Mouse (Mus musculus) layer of hippocampus, postnatal 10 days (tissue): ENCODE data around the gene Akap6. TPM values are rescaled to one million over a fixed set of nuclear protein-coding genes. Genes with fewer than 3 reads are reported as not detected.

ENCODE experiments used
- DNase-seq, 2 experiments: peaks; one replicate each; pipeline ENCODE4 v3.0.0; 2021; ENCODE audit warnings: low spot score in 2 of 2
- total RNA-seq, 2 experiments: library from RNA; stranded (reverse); gene quantifications; 2 replicates each; pipeline ENCODE4 v1.2.3; 2021

Gene Akap6
- total RNA-seq, 2 experiments from 2014 or later: 140 to 143 TPM

GRCm38 (mm10) chr12:53024575-53025246, 325.5 kb downstream of the Akap6 start:
- no peak for DNase-seq

GRCm38 (mm10) chr12:53027308-53027707, 328.1 kb downstream of the Akap6 start:
- no peak for DNase-seq

GRCm38 (mm10) chr12:53028926-53029325, 329.7 kb downstream of the Akap6 start:
- no peak for DNase-seq

- no peak for DNase-seq
Observed at GRCm38 (mm10) chr12:53029910-53030309, 330.7 kb downstream of the Akap6 start.

GRCm38 (mm10) chr12:53032762-53033161, 333.6 kb downstream of the Akap6 start:
- DNase-seq: peak; percentile 41 to 57

- peak; percentile 56 to 68 for DNase-seq
Observed at GRCm38 (mm10) chr12:53033404-53033913, 334.3 kb downstream of the Akap6 start.

GRCm38 (mm10) chr12:53040634-53041033, 341.5 kb downstream of the Akap6 start:
- DNase-seq: no peak

GRCm38 (mm10) chr12:53042739-53043138, 343.6 kb downstream of the Akap6 start:
- DNase-seq: peak; percentile 66 to 69

GRCm38 (mm10) chr12:53057606-53058005, 358.4 kb downstream of the Akap6 start:
- no peak for DNase-seq

GRCm38 (mm10) chr12:53060903-53061302, 361.7 kb downstream of the Akap6 start:
- no peak for DNase-seq

- no peak for DNase-seq
Observed at GRCm38 (mm10) chr12:53061466-53062124, 362.4 kb downstream of the Akap6 start.

GRCm38 (mm10) chr12:53063003-53063402, 363.8 kb downstream of the Akap6 start:
- no peak for DNase-seq

GRCm38 (mm10) chr12:53064241-53064760, 365.1 kb downstream of the Akap6 start:
- peak in 1 of 2 experiments; percentile 24 for DNase-seq

GRCm38 (mm10) chr12:53065031-53065785, 366.0 kb downstream of the Akap6 start:
- no peak for DNase-seq

GRCm38 (mm10) chr12:53066321-53066720, 367.1 kb downstream of the Akap6 start:
- no peak for DNase-seq

- DNase-seq: no peak
Observed at GRCm38 (mm10) chr12:53070907-53071306, 371.7 kb downstream of the Akap6 start.

- DNase-seq: no peak
Observed at GRCm38 (mm10) chr12:53076595-53077400, 377.6 kb downstream of the Akap6 start.

GRCm38 (mm10) chr12:53085789-53086188, 386.6 kb downstream of the Akap6 start:
- DNase-seq: no peak

- no peak for DNase-seq
Observed at GRCm38 (mm10) chr12:53112276-53112675, 413.1 kb downstream of the Akap6 start.

- no peak for DNase-seq
Observed at GRCm38 (mm10) chr12:53119352-53119751, 420.2 kb downstream of the Akap6 start.

- peak; percentile 32 to 53 for DNase-seq
Observed at GRCm38 (mm10) chr12:53124131-53124530, 424.9 kb downstream of the Akap6 start.
